Mouse (Mus musculus): ENCODE data around the gene Rps10.
"Not testable (repeated sequence)": the region's sequence is repeated elsewhere in the genome, so short reads cannot be mapped to it uniquely, and the experiment has no call there.

Rps10 gene

GRCm38 (mm10) chr17:27650160-27650559 lies 13.7 kb upstream of the Rps10 start:
- intact Hi-C loops (cut with DNase I) = loop anchor here (5.0 to 10.0 kb wide), 2 partner anchors 112 to 235 kb away; no protein-coding TSS in a partner anchor

- intact Hi-C loops (cut with DNase I) = no loop called here
Observed at GRCm38 (mm10) chr17:27645807-27646206, 9.3 kb upstream of the Rps10 start.

GRCm38 (mm10) chr17:27644572-27644971 lies 8.1 kb upstream of the Rps10 start:
- intact Hi-C loops (cut with DNase I) = no loop called here

GRCm38 (mm10) chr17:27643756-27644155 lies 7.3 kb upstream of the Rps10 start:
- intact Hi-C loops (cut with DNase I) = no loop called here

GRCm38 (mm10) chr17:27643101-27643500 lies 6.6 kb upstream of the Rps10 start:
- intact Hi-C loops (cut with DNase I) = no loop called here

GRCm38 (mm10) chr17:27642491-27643062 lies 6.1 kb upstream of the Rps10 start:
- intact Hi-C loops (cut with DNase I) = no loop called here

- intact Hi-C loops (cut with DNase I) = not testable (repeated sequence)
Observed at GRCm38 (mm10) chr17:27639851-27640250, 3.4 kb upstream of the Rps10 start.

- intact Hi-C loops (cut with DNase I) = no loop called here
Observed at GRCm38 (mm10) chr17:27638921-27639332, 2.5 kb upstream of the Rps10 start.

GRCm38 (mm10) chr17:27637333-27637732 lies 864 bp upstream of the Rps10 start:
- intact Hi-C loops (cut with DNase I) = no loop called here

GRCm38 (mm10) chr17:27635575-27635903 lies 930 bp downstream of the Rps10 start:
- intact Hi-C loops (cut with DNase I) = not testable (repeated sequence)

- intact Hi-C loops (cut with DNase I) = loop anchor here (5.0 kb wide), 1 partner anchor 83 kb away; no protein-coding TSS in a partner anchor
Observed at GRCm38 (mm10) chr17:27634871-27635574, 1.4 kb downstream of the Rps10 start, which contains the start of gene RPS10-NUDT3. Gene RPS10-NUDT3 (minus strand): TSS chr17:27635222.

GRCm38 (mm10) chr17:27629249-27630020 lies 7.0 kb downstream of the Rps10 start:
- intact Hi-C loops (cut with DNase I) = loop anchor here (2.0 to 5.0 kb wide), 2 partner anchors 61 to 77 kb away; no protein-coding TSS in a partner anchor

- intact Hi-C loops (cut with DNase I) = no loop called here
Observed at GRCm38 (mm10) chr17:27628376-27628775, 8.1 kb downstream of the Rps10 start.

- intact Hi-C loops (cut with DNase I) = no loop called here
Observed at GRCm38 (mm10) chr17:27627451-27627850, 9.0 kb downstream of the Rps10 start.

GRCm38 (mm10) chr17:27626681-27627080 lies 9.8 kb downstream of the Rps10 start:
- intact Hi-C loops (cut with DNase I) = no loop called here

GRCm38 (mm10) chr17:27625455-27626251 lies 10.8 kb downstream of the Rps10 start:
- intact Hi-C loops (cut with DNase I) = no loop called here

- intact Hi-C loops (cut with DNase I) = no loop called here
Observed at GRCm38 (mm10) chr17:27623360-27624326, 12.8 kb downstream of the Rps10 start, which contains the start of gene Nudt3. Gene Nudt3 (minus strand): TSS chr17:27623495.

- intact Hi-C loops (cut with DNase I) = no loop called here
Observed at GRCm38 (mm10) chr17:27622611-27623359, 13.7 kb downstream of the Rps10 start.

Measured in adrenal gland (tissue).